Mouse (Mus musculus) cerebellum, adult 2 months (tissue): ENCODE measurements around the gene Prkcb. TPM values are rescaled to one million over a fixed set of nuclear protein-coding genes. Genes with fewer than 3 reads are reported as not detected.
"Not testable (repeated sequence)": the region's sequence is repeated elsewhere in the genome, so short reads cannot be mapped to it uniquely, and the experiment has no call there.

Source experiments
- DNase-seq, 2 experiments: peaks; one replicate each; pipeline ENCODE4 v3.0.0; 2021
- H3K27ac ChIP-seq: fragments of 200-500 bp; 2 replicates; pipeline ENCODE4 v1.5.1; 2012; ENCODE audit warnings: low read length, control low read depth, inconsistent platforms; ENCODE audit not compliant: insufficient read depth
- H3K27me3 ChIP-seq: fragments of 200-500 bp; 2 replicates; pipeline ENCODE4 v1.6.1; 2012; ENCODE audit warnings: inconsistent platforms, mild to moderate bottlenecking, low read length, moderate library complexity; ENCODE audit not compliant: control insufficient read depth, insufficient read depth
- H3K4me1 ChIP-seq: fragments of 200-500 bp; 2 replicates; pipeline ENCODE4 v1.6.1; 2011; ENCODE audit warnings: low read length; ENCODE audit not compliant: control insufficient read depth, insufficient read depth
- H3K4me3 ChIP-seq: fragments of 200-500 bp; replicated peaks from 2 replicates; pipeline ENCODE3; 2011; ENCODE audit warnings: mild to moderate bottlenecking, low read depth, low read length, control low read depth; ENCODE audit not compliant: insufficient read depth
- CTCF ChIP-seq: fragments of 200-500 bp; IDR thresholded peaks from 2 replicates; pipeline ENCODE4 v1.5.1; 2011; ENCODE audit warnings: low read depth, mild to moderate bottlenecking, control low read depth, low read length, moderate library complexity, borderline replicate concordance; ENCODE audit not compliant: insufficient read depth
- POLR2A ChIP-seq: fragments of 200-500 bp; IDR thresholded peaks from 2 replicates; pipeline ENCODE4 v1.6.1; 2011; ENCODE audit warnings: low read length, control low read depth, borderline replicate concordance; ENCODE audit not compliant: insufficient read depth
- WGBS: fragments of 180-500 bp; shearing (Covaris S2); methylation state at CpG from one replicate; pipeline ENCODE4 v1.1.7; 2018; 5-methylcytosine and 5-hydroxymethylcytosine counted together
- polyA plus RNA-seq: library from polyadenylated mRNA; depleted of rRNA; stranded (reverse); fragments of >200 nt; gene quantifications from 2 replicates; pipeline ENCODE4 v1.2.3, GENCODE M21; 2012; rRNA removed

The Prkcb gene
- 311 and 324 TPM in 2 replicates for polyA plus RNA-seq

- Histone ChIP-seq H3K4me1 (peaks cover 11% of the 10 kb centered on the region), H3K27ac (peak within 1 kb of the TSS; percentile 85), H3K27me3 (no peaks in the 10 kb centered on the region), H3K4me3 (peak within 1 kb of the TSS; percentile 98)
- 1% methylated on average over 41 of the region's 42 CpGs for WGBS
- no peak for TF ChIP-seq CTCF
- TF ChIP-seq POLR2A, result peak; percentile 73; the same call in 1 of the 2 replicates
- peak; percentile 80 to 83 for DNase-seq
Measured at GRCm38 (mm10) chr7:122288605-122289242, at the start of gene Prkcb. TSS of gene Prkcb (plus strand) at chr7:122288751.

GRCm38 (mm10) chr7:122238939-122239338 lies 49.6 kb upstream of the Prkcb start:
- no peak overlapping the region for H3K27ac ChIP-seq
- no peaks in the 10 kb centered on the region for H3K4me1 ChIP-seq
- WGBS, result 91% methylated on average over 2 of the region's 2 CpGs
- H3K27me3 ChIP-seq, result no peaks in the 10 kb centered on the region
- no peak overlapping the region for H3K4me3 ChIP-seq
- no peak for TF ChIP-seq POLR2A
- no peak for TF ChIP-seq CTCF
- no peak for DNase-seq

DNA sequence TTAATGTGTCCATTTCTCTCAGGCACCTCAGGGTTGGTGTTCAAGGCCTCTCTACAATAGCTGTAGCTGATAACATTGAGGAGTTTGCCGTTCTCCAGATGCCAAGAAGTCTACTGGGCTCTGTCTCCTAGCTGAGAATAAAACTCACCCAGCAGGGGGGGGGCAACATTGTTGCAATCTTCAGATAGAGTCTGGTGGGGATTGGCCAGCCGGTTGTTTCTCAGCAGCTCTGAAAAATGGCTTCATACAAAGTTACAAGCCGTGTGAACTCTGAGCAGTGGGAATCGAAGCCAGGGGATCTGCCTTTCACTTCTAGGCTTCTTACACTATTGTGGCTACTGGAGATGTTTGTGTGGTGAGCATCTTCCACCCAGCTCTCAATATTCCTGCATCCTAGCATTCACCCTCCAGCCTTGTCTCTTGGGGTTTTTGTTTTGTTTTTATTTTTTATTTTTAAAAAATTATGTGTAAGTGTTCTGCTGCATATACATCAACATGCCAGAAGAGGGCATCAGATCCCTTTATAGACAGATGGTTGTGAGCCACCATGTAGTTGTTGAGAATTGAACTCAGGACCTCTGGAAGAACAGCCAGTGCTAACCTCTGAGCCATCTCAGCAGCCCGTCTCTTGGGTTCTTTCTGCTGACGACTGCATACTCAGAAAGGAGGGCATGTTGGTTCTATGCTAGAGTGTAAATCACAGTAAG lies 48.0 kb upstream of the Prkcb start:
- H3K4me3 ChIP-seq, result no peak overlapping the region
- no peaks in the 10 kb centered on the region for H3K4me1 ChIP-seq
- TF ChIP-seq CTCF (no peak), POLR2A (no peak)
- H3K27me3 ChIP-seq, result no peaks in the 10 kb centered on the region
- H3K27ac ChIP-seq, result no peak overlapping the region
- no peak for DNase-seq
- 60% methylated on average over 6 of the region's 6 CpGs for WGBS

GRCm38 (mm10) chr7:122242260-122242659 lies 46.3 kb upstream of the Prkcb start:
- WGBS, result 45% methylated on average over 1 of the region's 1 CpGs
- TF ChIP-seq POLR2A (no peak), CTCF (peak; percentile 49; the same call in 1 of the 2 replicates)
- DNase-seq, result peak; percentile 37 to 50
- no peak overlapping the region for H3K4me3 ChIP-seq
- H3K27me3 ChIP-seq, result no peaks in the 10 kb centered on the region
- no peak overlapping the region for H3K27ac ChIP-seq
- no peaks in the 10 kb centered on the region for H3K4me1 ChIP-seq

DNA sequence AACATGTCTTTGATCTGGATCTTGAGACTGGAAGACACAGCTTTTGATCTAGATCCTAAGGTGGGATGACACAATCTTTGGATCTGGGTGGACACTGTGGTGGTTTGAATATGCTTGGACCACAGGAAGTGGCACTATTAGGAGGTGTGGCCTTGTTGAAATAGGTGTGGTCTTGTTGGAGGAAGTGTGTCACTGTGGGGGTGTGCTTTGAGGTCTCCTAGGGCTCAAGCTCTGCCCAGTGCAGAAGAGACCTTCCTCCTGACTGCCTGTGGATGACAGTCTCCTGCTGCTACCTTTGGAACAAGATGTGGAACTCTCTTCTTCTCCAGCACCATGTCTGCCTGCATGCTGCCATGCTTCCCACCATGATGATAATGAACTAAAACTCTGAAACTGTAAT lies 45.8 kb upstream of the Prkcb start:
- not testable (repeated sequence) for H3K27ac ChIP-seq, H3K4me1 ChIP-seq, H3K4me3 ChIP-seq, DNase-seq, H3K27me3 ChIP-seq

- no peak overlapping the region for H3K4me3 ChIP-seq
- 44% methylated on average over 7 of the region's 7 CpGs for WGBS
- TF ChIP-seq POLR2A, result no peak
- no peak for TF ChIP-seq CTCF
- DNase-seq, result no peak
- no peaks in the 10 kb centered on the region for H3K27me3 ChIP-seq
- H3K4me1 ChIP-seq, result no peaks in the 10 kb centered on the region
- H3K27ac ChIP-seq, result no peak overlapping the region
Measured at GRCm38 (mm10) chr7:122244166-122244565, 44.4 kb upstream of the Prkcb start.

- TF ChIP-seq POLR2A (no peak), CTCF (no peak)
- Histone ChIP-seq H3K4me3 (no peak overlapping the region), H3K27ac (no peak overlapping the region), H3K27me3 (no peaks in the 10 kb centered on the region), H3K4me1 (no peaks in the 10 kb centered on the region)
- WGBS, result 77% methylated on average over 8 of the region's 8 CpGs
- DNase-seq, result no peak
Measured at GRCm38 (mm10) chr7:122244584-122244983, 44.0 kb upstream of the Prkcb start.

DNA sequence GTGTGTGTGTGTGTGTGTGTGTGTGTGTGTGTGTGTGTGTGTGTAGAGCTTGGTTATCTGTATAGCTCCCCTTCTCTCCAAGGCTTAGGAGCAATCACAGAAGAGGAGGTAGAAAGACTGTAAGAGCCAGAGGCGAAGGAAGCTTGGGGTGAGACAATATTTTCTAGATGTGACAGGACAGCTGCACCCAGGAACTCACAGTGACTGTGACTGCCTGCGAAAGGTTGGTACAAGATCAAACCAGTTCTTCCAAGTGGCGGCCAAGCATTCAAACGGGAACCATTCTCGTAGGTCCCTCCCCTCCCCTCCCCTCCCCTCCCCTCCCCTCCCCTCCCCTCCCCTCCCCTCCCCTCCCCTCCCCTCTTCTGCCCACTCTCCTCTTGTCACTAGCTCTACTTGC lies 42.6 kb upstream of the Prkcb start:
- TF ChIP-seq CTCF (no peak), POLR2A (no peak)
- no peak for DNase-seq
- no peak overlapping the region for H3K27ac ChIP-seq
- no peaks in the 10 kb centered on the region for H3K4me1 ChIP-seq
- no peaks in the 10 kb centered on the region for H3K27me3 ChIP-seq
- no peak overlapping the region for H3K4me3 ChIP-seq
- 61% methylated on average over 5 of the region's 5 CpGs for WGBS
